Mouse (Mus musculus): ENCODE data around the gene Aste1. TPM values are rescaled to one million over a fixed set of nuclear protein-coding genes. Genes with fewer than 3 reads are reported as not detected.

The Aste1 gene
- polyA plus RNA-seq, 1 experiment from 2014 or later, result 7.8 TPM

DNA sequence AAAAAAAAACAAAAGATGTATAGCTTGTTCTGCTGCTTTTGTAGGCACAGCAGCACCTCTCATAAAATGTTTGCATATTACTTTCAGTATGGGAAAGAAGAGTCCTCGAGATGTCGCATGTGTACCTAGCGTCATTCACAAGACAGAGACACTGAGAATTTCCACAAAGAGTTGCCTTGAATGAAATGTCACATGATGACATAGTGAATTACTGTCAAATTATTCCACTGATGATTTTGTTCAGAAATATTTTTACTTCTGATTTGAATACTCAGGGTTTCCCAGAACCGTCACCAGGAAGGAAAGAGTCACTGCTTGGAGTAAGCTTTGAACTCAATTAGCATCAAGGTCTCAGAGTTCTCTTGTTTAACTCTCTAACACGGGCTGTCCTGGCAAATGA lies 7.8 kb upstream of the Aste1 start:
- Histone ChIP-seq H3K4me1 (no peaks in the 10 kb centered on the region), H3K9ac (no peak overlapping the region), H3K4me2 (no peak overlapping the region), H3K27me3 (replicated peaks) (no peaks in the 10 kb centered on the region), H3K9me3 (replicated peaks) (no peaks in the 10 kb centered on the region), H3K4me3 (no peak overlapping the region), H3K36me3 (no peaks in the 10 kb centered on the region), H3K27ac (no peak overlapping the region)
- 61% methylated on average over 5 of the region's 5 CpGs for WGBS (ENCODE audit: insufficient replicate concordance)
- no peak for ATAC-seq

DNA sequence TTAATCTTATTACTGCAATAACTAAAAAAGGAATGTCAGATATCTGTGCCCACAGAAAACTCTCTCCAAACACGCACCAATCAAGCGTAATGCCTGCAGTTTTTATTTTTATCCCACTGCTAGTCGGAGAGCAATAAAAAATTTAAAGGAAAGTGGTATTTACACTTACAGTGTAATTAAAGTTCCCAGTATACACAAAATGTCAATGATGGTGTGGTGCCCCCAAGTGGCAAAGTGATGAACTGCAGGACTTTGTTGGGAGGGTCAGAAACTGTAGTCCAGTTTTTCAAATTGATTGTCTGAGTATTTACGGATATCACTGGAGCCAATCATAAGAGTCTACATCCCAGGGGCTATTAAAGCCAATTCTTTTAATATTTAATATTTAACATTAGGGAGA lies 5.9 kb upstream of the Aste1 start:
- Histone ChIP-seq H3K9me3 (replicated peaks) (no peaks in the 10 kb centered on the region), H3K36me3 (no peaks in the 10 kb centered on the region), H3K27ac (no peak overlapping the region), H3K4me3 (no peak overlapping the region), H3K27me3 (replicated peaks) (no peaks in the 10 kb centered on the region), H3K9ac (no peak overlapping the region), H3K4me2 (no peak overlapping the region), H3K4me1 (no peaks in the 10 kb centered on the region)
- no peak for ATAC-seq
- WGBS (ENCODE audit: insufficient replicate concordance), result 13% methylated on average over 4 of the region's 4 CpGs

DNA sequence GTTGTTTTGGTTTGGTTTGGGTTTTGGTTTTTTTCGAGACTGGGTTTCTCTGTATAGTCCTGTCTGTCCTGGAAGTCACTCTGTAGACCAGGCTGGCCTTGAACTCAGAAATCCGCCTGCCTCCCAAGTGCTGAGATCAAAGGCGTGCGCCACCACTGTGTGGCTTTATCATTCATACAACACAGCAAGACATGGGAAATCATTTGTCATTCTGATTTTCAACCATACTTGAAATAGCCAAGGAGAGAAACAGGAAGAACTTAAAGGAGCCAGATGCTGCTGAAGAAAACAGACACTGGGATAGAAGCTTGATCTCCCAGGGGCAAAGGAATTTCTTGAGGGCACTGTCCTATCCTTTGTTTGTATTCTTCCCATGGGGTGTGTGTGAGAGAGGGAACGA lies 4.6 kb upstream of the Aste1 start:
- Histone ChIP-seq H3K4me3 (no peak overlapping the region), H3K27me3 (replicated peaks) (no peaks in the 10 kb centered on the region), H3K27ac (no peak overlapping the region), H3K4me1 (peaks cover 7% of the 10 kb centered on the region), H3K36me3 (no peaks in the 10 kb centered on the region), H3K9me3 (replicated peaks) (no peaks in the 10 kb centered on the region), H3K4me2 (no peak overlapping the region), H3K9ac (no peak overlapping the region)
- ATAC-seq, result no peak
- 59% methylated on average over 4 of the region's 5 CpGs for WGBS (ENCODE audit: insufficient replicate concordance)

GRCm38 (mm10) chr9:105394720-105395119 lies 472 bp upstream of the Aste1 start:
- ATAC-seq, result no peak
- no peak overlapping the region for H3K27ac ChIP-seq
- no peaks in the 10 kb centered on the region for H3K27me3 ChIP-seq (replicated peaks)
- peaks cover 38% of the 10 kb centered on the region for H3K4me1 ChIP-seq
- H3K36me3 ChIP-seq, result peaks cover 21% of the 10 kb centered on the region
- peak overlapping the region; percentile 76 for H3K4me3 ChIP-seq
- H3K9ac ChIP-seq, result peak overlapping the region; percentile 80; the same call in 1 of the 2 replicates
- 14% methylated on average over 11 of the region's 11 CpGs for WGBS (ENCODE audit: insufficient replicate concordance)
- H3K9me3 ChIP-seq (replicated peaks), result no peaks in the 10 kb centered on the region
- peak overlapping the region; percentile 78 for H3K4me2 ChIP-seq

GRCm38 (mm10) chr9:105408549-105408948 lies 13.4 kb downstream of the Aste1 start:
- no peak overlapping the region for H3K4me2 ChIP-seq
- H3K4me3 ChIP-seq, result no peak overlapping the region
- H3K9me3 ChIP-seq (replicated peaks), result no peaks in the 10 kb centered on the region
- peaks cover 47% of the 10 kb centered on the region for H3K36me3 ChIP-seq
- WGBS (ENCODE audit: insufficient replicate concordance), result 87% methylated on average over 6 of the region's 6 CpGs
- no peak for ATAC-seq
- no peaks in the 10 kb centered on the region for H3K4me1 ChIP-seq
- H3K27me3 ChIP-seq (replicated peaks), result no peaks in the 10 kb centered on the region
- H3K27ac ChIP-seq, result no peak overlapping the region
- no peak overlapping the region for H3K9ac ChIP-seq

GRCm38 (mm10) chr9:105459032-105459431 lies 63.8 kb downstream of the Aste1 start:
- Histone ChIP-seq H3K27ac (no peak overlapping the region), H3K9ac (no peak overlapping the region), H3K4me3 (no peak overlapping the region), H3K36me3 (peaks cover 48% of the 10 kb centered on the region), H3K27me3 (replicated peaks) (no peaks in the 10 kb centered on the region), H3K9me3 (replicated peaks) (no peaks in the 10 kb centered on the region), H3K4me1 (no peaks in the 10 kb centered on the region), H3K4me2 (no peak overlapping the region)
- 81% methylated on average over 13 of the region's 13 CpGs for WGBS (ENCODE audit: insufficient replicate concordance)
- ATAC-seq, result no peak

- whole genome bisulfite sequencing (ENCODE audit: insufficient replicate concordance), result 85% methylated on average over 7 of the region's 7 CpGs
- Histone ChIP-seq H3K4me2 (no peak overlapping the region), H3K27ac (no peak overlapping the region), H3K9me3 (replicated peaks) (no peaks in the 10 kb centered on the region), H3K4me3 (no peak overlapping the region), H3K27me3 (replicated peaks) (no peaks in the 10 kb centered on the region), H3K4me1 (no peaks in the 10 kb centered on the region), H3K9ac (no peak overlapping the region), H3K36me3 (peaks cover 45% of the 10 kb centered on the region)
- no peak for ATAC-seq
Observed at GRCm38 (mm10) chr9:105461496-105461895, 66.3 kb downstream of the Aste1 start.

Other genes starting within 250 kb of the Aste1 start
- 0.07 and 0.10 TPM in 2 replicates for gene Nek11, start 132 bp downstream of the Aste1 start, polyA plus RNA-seq (2016; fragmentation: Nextera tagmentation; extraction: Ambion mirVana)
- gene Atp2c1, start 131.9 kb downstream of the Aste1 start, polyA plus RNA-seq (2016; fragmentation: Nextera tagmentation; extraction: Ambion mirVana), result 33.8 and 34.1 TPM in 2 replicates
- 11.9 and 12.1 TPM in 2 replicates for gene Pik3r4, start 247.6 kb downstream of the Aste1 start, polyA plus RNA-seq (2016; fragmentation: Nextera tagmentation; extraction: Ambion mirVana)

All from liver, embryonic 12.5 days (tissue).